Mouse (Mus musculus) megakaryocyte, embryonic 14.5 days (primary cell): Measurements from ENCODE around the gene Skil.

Experiments
- FLI1 ChIP-seq: IDR thresholded peaks from 2 replicates; pipeline ENCODE4 v1.6.1; 2012; ENCODE audit warnings: low read length, inconsistent platforms, mixed read lengths
- GATA1 ChIP-seq: IDR thresholded peaks from 3 replicates; pipeline ENCODE4 v1.6.1; 2012; ENCODE audit warnings: mixed read lengths, low read length, inconsistent platforms, borderline replicate concordance

DNA sequence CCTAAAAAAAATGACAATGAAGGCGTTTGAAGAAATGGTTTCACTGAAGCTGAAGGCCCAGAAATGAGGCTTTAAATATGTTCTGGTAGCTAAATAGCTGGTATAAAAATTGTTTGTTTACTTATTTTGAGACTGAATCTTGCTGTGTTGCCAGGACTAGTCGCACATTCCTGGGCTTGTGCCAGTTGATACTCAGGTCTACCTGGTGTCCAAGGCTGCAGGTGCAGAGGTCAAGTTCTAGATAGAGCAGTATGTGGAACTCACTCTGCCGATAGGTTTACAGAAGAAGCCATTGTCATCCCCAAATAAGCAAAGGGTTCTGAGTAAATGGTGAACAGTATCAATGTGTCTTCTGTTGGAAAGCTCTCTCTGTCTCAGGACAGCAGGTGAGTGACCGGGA lies 46.8 kb downstream of the Skil start:
- TF ChIP-seq FLI1, result no peak
- no peak for TF ChIP-seq GATA1
